Mouse (Mus musculus) CD8-positive naive resting alpha-beta T cell, adult 2 months (primary cell): ENCODE measurements around the gene Rfx1.

Source experiments
- DNase-seq, 2 experiments: peaks; one replicate each; pipeline ENCODE4 v3.0.0; 2022; ENCODE audit warnings: low read depth in 2 of 2, low spot score in 2 of 2

The Rfx1 gene

GRCm38 (mm10) chr8:84144636-84145245, 78.1 kb downstream of the Rfx1 start:
- DNase-seq: no peak
